Mouse (Mus musculus): ENCODE results near the gene Galnt10. TPM values are rescaled to one million over a fixed set of nuclear protein-coding genes. Genes with fewer than 3 reads are reported as not detected.

Gene Galnt10
- polyA plus RNA-seq, 1 experiment from 2014 or later, result 31.3 TPM

GRCm38 (mm10) chr11:57836401-57836800, 191.2 kb downstream of the Galnt10 start:
- Histone ChIP-seq H3K4me2 (replicated peaks) (peak overlapping the region; percentile 52), H3K9me3 (no peaks in the 10 kb centered on the region), H3K27me3 (peaks cover 98% of the 10 kb centered on the region), H3K27ac (no peak overlapping the region), H3K36me3 (no peaks in the 10 kb centered on the region), H3K9ac (no peak overlapping the region), H3K4me1 (peaks cover 35% of the 10 kb centered on the region), H3K4me3 (peak overlapping the region; percentile 28)
- ATAC-seq (ENCODE audit: low FRiP score, low read depth), result no peak
- WGBS, result 14% methylated on average over 9 of the region's 9 CpGs

Other genes with a start within 250 kb of the Galnt10 start
- gene Fam114a2, start 126.8 kb upstream of the Galnt10 start, polyA plus RNA-seq (2015; fragmentation: Nextera tagmentation; extraction: Ambion mirVana), result 88.6 and 88.7 TPM in 2 replicates
- gene Mfap3, start 126.8 kb upstream of the Galnt10 start, polyA plus RNA-seq (2015; fragmentation: Nextera tagmentation; extraction: Ambion mirVana), result 56.3 TPM in 2 replicates
- 11.0 and 12.2 TPM in 2 replicates for gene Sap30l, start 156.2 kb downstream of the Galnt10 start, polyA plus RNA-seq (2015; fragmentation: Nextera tagmentation; extraction: Ambion mirVana)
- gene Hand1, start 187.4 kb downstream of the Galnt10 start, polyA plus RNA-seq (2015; fragmentation: Nextera tagmentation; extraction: Ambion mirVana), result 2.7 and 3.1 TPM in 2 replicates

All from limb, embryonic 13.5 days (tissue).